Mouse (Mus musculus): ENCODE results near the gene Efnb2.

The Efnb2 gene

GRCm38 (mm10) chr8:8655346-8656340 lies 5.4 kb downstream of the Efnb2 start:
- no peak for DNase-seq (ENCODE audit: low read depth, low spot score)

GRCm38 (mm10) chr8:8653906-8654489 lies 7.0 kb downstream of the Efnb2 start:
- no peak for DNase-seq (ENCODE audit: low read depth, low spot score)

- no peak for DNase-seq (ENCODE audit: low read depth, low spot score)
Measured at GRCm38 (mm10) chr8:8653343-8653742, 7.7 kb downstream of the Efnb2 start.

GRCm38 (mm10) chr8:8652388-8652787 lies 8.7 kb downstream of the Efnb2 start:
- no peak for DNase-seq (ENCODE audit: low read depth, low spot score)

GRCm38 (mm10) chr8:8649944-8650343 lies 11.1 kb downstream of the Efnb2 start:
- DNase-seq (ENCODE audit: low read depth, low spot score) = peak; percentile 87

GRCm38 (mm10) chr8:8649536-8649935 lies 11.5 kb downstream of the Efnb2 start:
- no peak for DNase-seq (ENCODE audit: low read depth, low spot score)

GRCm38 (mm10) chr8:8648686-8649085 lies 12.4 kb downstream of the Efnb2 start:
- no peak for DNase-seq (ENCODE audit: low read depth, low spot score)

- no peak for DNase-seq (ENCODE audit: low read depth, low spot score)
Measured at GRCm38 (mm10) chr8:8647824-8648223, 13.2 kb downstream of the Efnb2 start.

- no peak for DNase-seq (ENCODE audit: low read depth, low spot score)
Measured at GRCm38 (mm10) chr8:8647319-8647718, 13.7 kb downstream of the Efnb2 start.

- no peak for DNase-seq (ENCODE audit: low read depth, low spot score)
Measured at GRCm38 (mm10) chr8:8644160-8644915, 16.7 kb downstream of the Efnb2 start.

GRCm38 (mm10) chr8:8640264-8640588 lies 20.8 kb downstream of the Efnb2 start:
- DNase-seq (ENCODE audit: low read depth, low spot score) = no peak

GRCm38 (mm10) chr8:8639569-8640263 lies 21.3 kb downstream of the Efnb2 start:
- DNase-seq (ENCODE audit: low read depth, low spot score) = no peak

- no peak for DNase-seq (ENCODE audit: low read depth, low spot score)
Measured at GRCm38 (mm10) chr8:8631394-8631793, 29.6 kb downstream of the Efnb2 start.

GRCm38 (mm10) chr8:8624017-8624416 lies 37.0 kb downstream of the Efnb2 start:
- DNase-seq (ENCODE audit: low read depth, low spot score) = no peak

GRCm38 (mm10) chr8:8623486-8623885 lies 37.6 kb downstream of the Efnb2 start:
- DNase-seq (ENCODE audit: low read depth, low spot score) = peak; percentile 67

GRCm38 (mm10) chr8:8622476-8622875 lies 38.6 kb downstream of the Efnb2 start:
- no peak for DNase-seq (ENCODE audit: low read depth, low spot score)

- no peak for DNase-seq (ENCODE audit: low read depth, low spot score)
Measured at GRCm38 (mm10) chr8:8622031-8622430, 39.0 kb downstream of the Efnb2 start.

GRCm38 (mm10) chr8:8621236-8621917 lies 39.7 kb downstream of the Efnb2 start:
- DNase-seq (ENCODE audit: low read depth, low spot score) = no peak

GRCm38 (mm10) chr8:8620536-8620935 lies 40.5 kb downstream of the Efnb2 start:
- DNase-seq (ENCODE audit: low read depth, low spot score) = no peak

- no peak for DNase-seq (ENCODE audit: low read depth, low spot score)
Measured at GRCm38 (mm10) chr8:8619221-8620194, 41.5 kb downstream of the Efnb2 start.

All from telencephalon, adult 2 months (tissue).